Mouse (Mus musculus): Measurements from ENCODE around the gene Arvcf. TPM values are rescaled to one million over a fixed set of nuclear protein-coding genes. Genes with fewer than 3 reads are reported as not detected.

Gene Arvcf
- polyA plus RNA-seq (2016; fragmentation: Nextera tagmentation; extraction: Ambion mirVana), result 116 TPM in 2 replicates

- WGBS, result under 1% methylated on average over 44 of the region's 44 CpGs
- Histone ChIP-seq H3K9me3 (no peaks in the 10 kb centered on the region), H3K27ac (peak within 1 kb of the TSS; percentile 90), H3K4me3 (peak within 1 kb of the TSS; percentile 94), H3K4me1 (peaks cover 67% of the 10 kb centered on the region), H3K36me3 (replicated peaks) (peaks cover 7% of the 10 kb centered on the region; the same call in 1 of the 2 replicates), H3K27me3 (ENCODE audit: poor library complexity, severe bottlenecking) (peaks cover 49% of the 10 kb centered on the region)
- DNase-seq (ENCODE audit: extremely low spot score, low spot score), result peak; percentile 96
Observed at GRCm38 (mm10) chr16:18347931-18348600, at the start of gene Arvcf, which contains the start of gene Tango2. Arvcf (plus strand) TSS chr16:18348182. Tango2 (minus strand) TSS chr16:18348103.

DNA sequence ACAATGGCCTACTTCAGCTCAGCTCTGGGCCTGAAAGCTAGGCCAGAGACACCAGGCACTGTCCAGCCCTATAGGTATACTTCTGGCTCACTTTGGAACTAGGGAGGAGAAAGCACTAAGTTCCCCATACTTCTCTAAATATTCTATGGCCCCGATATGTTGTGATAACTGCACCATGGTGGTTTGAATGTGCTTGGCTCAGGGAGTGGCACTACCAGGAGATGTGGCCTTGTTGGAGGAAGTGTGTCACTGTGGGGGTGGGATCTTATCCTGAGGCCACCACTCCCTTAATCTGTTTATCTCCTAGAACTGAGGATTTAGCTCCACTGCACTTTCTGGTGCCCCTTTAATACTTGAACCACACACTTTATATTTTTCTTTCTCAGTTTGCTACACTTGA, 39.8 kb upstream of the Arvcf start:
- H3K36me3 ChIP-seq (replicated peaks), result peaks cover 28% of the 10 kb centered on the region
- H3K27me3 ChIP-seq (ENCODE audit: poor library complexity, severe bottlenecking), result no peaks in the 10 kb centered on the region
- no peak overlapping the region for H3K27ac ChIP-seq
- no peak overlapping the region for H3K4me3 ChIP-seq
- 91% methylated on average over 1 of the region's 1 CpGs for WGBS
- no peaks in the 10 kb centered on the region for H3K9me3 ChIP-seq
- no peaks in the 10 kb centered on the region for H3K4me1 ChIP-seq
- no peak for DNase-seq (ENCODE audit: extremely low spot score, low spot score)

- no peak for DNase-seq (ENCODE audit: extremely low spot score, low spot score)
- H3K27me3 ChIP-seq (ENCODE audit: poor library complexity, severe bottlenecking), result no peaks in the 10 kb centered on the region
- 93% methylated on average over 3 of the region's 3 CpGs for WGBS
Observed at GRCm38 (mm10) chr16:18318992-18319391, 29.0 kb upstream of the Arvcf start.

DNA sequence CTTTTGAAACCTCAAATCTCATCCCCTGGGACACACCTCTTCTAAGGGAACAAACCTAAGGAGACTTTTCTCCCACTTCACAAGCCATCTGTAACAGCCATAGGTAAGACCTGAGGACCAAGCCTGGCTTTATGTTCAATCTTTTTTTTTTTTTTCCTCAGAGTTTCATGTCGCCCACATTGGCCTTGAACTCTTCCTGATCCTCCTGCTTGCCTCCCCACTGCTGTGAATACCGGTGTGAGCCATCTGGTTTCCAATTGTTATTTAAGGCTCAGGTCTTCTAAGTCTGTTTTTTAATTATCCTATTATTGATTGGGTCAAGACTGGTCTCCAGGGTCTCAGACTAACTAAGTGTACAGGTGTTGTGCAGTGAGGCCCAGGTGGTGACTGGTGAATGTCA, 26.5 kb upstream of the Arvcf start:
- WGBS, result 77% methylated on average over 2 of the region's 2 CpGs
- no peak for DNase-seq (ENCODE audit: extremely low spot score, low spot score)
- no peaks in the 10 kb centered on the region for H3K4me1 ChIP-seq
- H3K27ac ChIP-seq, result no peak overlapping the region
- no peaks in the 10 kb centered on the region for H3K9me3 ChIP-seq
- no peaks in the 10 kb centered on the region for H3K27me3 ChIP-seq (ENCODE audit: poor library complexity, severe bottlenecking)
- H3K4me3 ChIP-seq, result no peak overlapping the region
- 0 out of 2 replicates have a peak, but pooled peaks cover 2% of the 10 kb centered on the region for H3K36me3 ChIP-seq (replicated peaks)

More at GRCm38 (mm10) chr16:18318992-18319391, 29.0 kb upstream of the Arvcf start:
- no peaks in the 10 kb centered on the region for H3K4me1 ChIP-seq
- no peaks in the 10 kb centered on the region for H3K9me3 ChIP-seq
- no peak overlapping the region for H3K4me3 ChIP-seq
- 0 out of 2 replicates have a peak, but pooled peaks cover 2% of the 10 kb centered on the region for H3K36me3 ChIP-seq (replicated peaks)
- H3K27ac ChIP-seq, result no peak overlapping the region

DNA sequence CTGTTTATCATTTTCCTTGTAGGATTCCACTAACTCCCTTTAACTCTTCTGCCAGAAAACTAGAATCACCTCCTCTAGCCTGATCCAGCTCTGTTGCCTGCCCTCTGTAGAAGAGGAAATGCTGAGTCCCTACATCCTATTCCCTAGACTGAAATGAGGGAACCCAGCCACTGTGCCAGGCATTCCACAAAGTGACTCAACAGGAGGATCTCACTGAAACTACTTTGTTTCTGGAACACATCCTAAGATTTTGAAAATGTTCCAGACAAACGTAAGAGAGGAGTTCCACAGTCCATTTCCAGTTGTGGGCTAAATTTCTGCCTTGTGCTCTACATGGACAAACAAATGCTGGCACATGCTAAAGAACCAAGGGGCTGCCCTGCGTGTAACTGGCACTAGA, 24.5 kb upstream of the Arvcf start:
- H3K27me3 ChIP-seq (ENCODE audit: poor library complexity, severe bottlenecking), result no peaks in the 10 kb centered on the region
- H3K4me3 ChIP-seq, result no peak overlapping the region
- no peak for DNase-seq (ENCODE audit: extremely low spot score, low spot score)
- H3K27ac ChIP-seq, result no peak overlapping the region
- WGBS, result 88% methylated on average over 2 of the region's 2 CpGs
- H3K4me1 ChIP-seq, result no peaks in the 10 kb centered on the region
- no peaks in the 10 kb centered on the region for H3K9me3 ChIP-seq
- H3K36me3 ChIP-seq (replicated peaks), result 0 out of 2 replicates have a peak, but pooled peaks cover 2% of the 10 kb centered on the region

GRCm38 (mm10) chr16:18324031-18324430, 24.0 kb upstream of the Arvcf start:
- no peak for DNase-seq (ENCODE audit: extremely low spot score, low spot score)
- no peak overlapping the region for H3K4me3 ChIP-seq
- H3K36me3 ChIP-seq (replicated peaks), result 0 out of 2 replicates have a peak, but pooled peaks cover 2% of the 10 kb centered on the region
- 86% methylated on average over 6 of the region's 6 CpGs for WGBS
- no peaks in the 10 kb centered on the region for H3K9me3 ChIP-seq
- no peaks in the 10 kb centered on the region for H3K4me1 ChIP-seq
- H3K27ac ChIP-seq, result no peak overlapping the region
- H3K27me3 ChIP-seq (ENCODE audit: poor library complexity, severe bottlenecking), result no peaks in the 10 kb centered on the region

DNA sequence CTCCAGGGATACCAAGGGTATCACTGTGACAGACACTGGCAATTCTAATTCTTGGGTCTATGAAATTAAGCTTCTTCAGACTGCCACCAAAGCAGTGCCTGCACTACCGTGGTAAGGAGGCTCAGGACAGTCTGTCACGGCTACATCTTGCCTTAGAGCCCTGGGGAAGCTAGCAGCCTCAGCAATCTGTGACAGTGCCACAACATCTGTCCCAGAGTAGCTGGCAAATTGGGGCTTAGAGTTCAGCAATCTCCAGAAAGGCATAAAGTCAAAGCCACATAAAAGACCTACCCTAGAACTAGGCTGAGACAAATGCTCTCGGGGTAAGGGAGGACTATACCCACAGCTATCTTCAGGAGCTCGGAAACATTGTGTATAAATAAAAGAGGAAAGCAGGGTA, 22.2 kb upstream of the Arvcf start:
- WGBS, result 78% methylated on average over 4 of the region's 4 CpGs
- H3K9me3 ChIP-seq, result no peaks in the 10 kb centered on the region
- no peak overlapping the region for H3K4me3 ChIP-seq
- no peak for DNase-seq (ENCODE audit: extremely low spot score, low spot score)
- no peak overlapping the region for H3K27ac ChIP-seq
- H3K27me3 ChIP-seq (ENCODE audit: poor library complexity, severe bottlenecking), result no peaks in the 10 kb centered on the region
- H3K4me1 ChIP-seq, result no peaks in the 10 kb centered on the region
- H3K36me3 ChIP-seq (replicated peaks), result 0 out of 2 replicates have a peak, but pooled peaks cover 2% of the 10 kb centered on the region

DNA sequence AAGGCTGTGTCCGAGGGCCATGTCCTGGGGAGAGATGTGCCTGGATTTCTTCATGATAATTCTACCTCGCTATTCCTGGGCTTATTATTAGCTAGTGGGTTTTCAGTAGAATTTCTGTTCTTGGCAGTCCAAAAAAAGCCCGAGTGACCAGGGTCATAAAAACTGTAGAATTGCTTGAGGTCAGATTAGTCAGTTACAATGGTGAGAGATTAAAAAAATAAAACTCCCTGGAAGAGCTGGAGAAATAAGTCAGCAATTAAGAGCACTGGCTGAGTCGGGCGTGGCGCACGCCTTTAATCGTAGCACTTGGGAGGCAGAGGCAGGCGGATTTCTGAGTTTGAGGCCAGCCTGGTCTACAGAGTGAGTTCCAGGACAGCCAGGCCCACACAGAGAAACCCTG, 20.0 kb upstream of the Arvcf start:
- DNase-seq (ENCODE audit: extremely low spot score, low spot score), result no peak
- WGBS, result 93% methylated on average over 9 of the region's 9 CpGs
- H3K9me3 ChIP-seq, result no peaks in the 10 kb centered on the region
- no peaks in the 10 kb centered on the region for H3K4me1 ChIP-seq
- peaks cover 4% of the 10 kb centered on the region; the same call in 1 of the 2 replicates for H3K36me3 ChIP-seq (replicated peaks)
- H3K27me3 ChIP-seq (ENCODE audit: poor library complexity, severe bottlenecking), result no peaks in the 10 kb centered on the region
- H3K4me3 ChIP-seq, result no peak overlapping the region
- H3K27ac ChIP-seq, result no peak overlapping the region

GRCm38 (mm10) chr16:18328524-18328923, 19.5 kb upstream of the Arvcf start:
- H3K27me3 ChIP-seq (ENCODE audit: poor library complexity, severe bottlenecking), result no peaks in the 10 kb centered on the region
- H3K9me3 ChIP-seq, result no peaks in the 10 kb centered on the region
- 79% methylated on average over 1 of the region's 1 CpGs for WGBS
- no peak for DNase-seq (ENCODE audit: extremely low spot score, low spot score)
- no peaks in the 10 kb centered on the region for H3K4me1 ChIP-seq
- H3K27ac ChIP-seq, result no peak overlapping the region
- H3K36me3 ChIP-seq (replicated peaks), result peaks cover 4% of the 10 kb centered on the region; the same call in 1 of the 2 replicates
- H3K4me3 ChIP-seq, result no peak overlapping the region

DNA sequence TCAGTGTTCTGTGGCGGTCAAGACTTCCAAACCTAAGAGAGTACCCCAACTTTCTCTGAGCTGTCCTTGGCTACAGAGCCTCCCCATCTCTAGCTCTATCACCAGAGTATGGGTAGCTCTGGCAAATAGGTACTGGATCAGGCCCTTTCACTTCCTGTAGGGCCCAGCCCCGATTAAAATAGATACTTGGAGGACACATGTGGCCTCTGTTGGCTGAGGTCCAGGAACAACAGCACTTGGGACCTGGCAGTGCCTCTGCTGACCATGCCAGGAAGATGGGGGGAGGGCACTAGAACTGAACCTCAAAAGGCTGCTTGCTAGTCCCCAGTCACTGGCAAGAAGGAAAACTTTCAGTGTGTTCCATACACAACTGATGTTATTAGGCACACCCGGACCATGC, 14.0 kb upstream of the Arvcf start:
- no peaks in the 10 kb centered on the region for H3K4me1 ChIP-seq
- no peak overlapping the region for H3K4me3 ChIP-seq
- DNase-seq (ENCODE audit: extremely low spot score, low spot score), result no peak
- 89% methylated on average over 3 of the region's 3 CpGs for WGBS
- no peaks in the 10 kb centered on the region for H3K27me3 ChIP-seq (ENCODE audit: poor library complexity, severe bottlenecking)
- H3K36me3 ChIP-seq (replicated peaks), result peaks cover 10% of the 10 kb centered on the region
- no peaks in the 10 kb centered on the region for H3K9me3 ChIP-seq
- no peak overlapping the region for H3K27ac ChIP-seq

DNA sequence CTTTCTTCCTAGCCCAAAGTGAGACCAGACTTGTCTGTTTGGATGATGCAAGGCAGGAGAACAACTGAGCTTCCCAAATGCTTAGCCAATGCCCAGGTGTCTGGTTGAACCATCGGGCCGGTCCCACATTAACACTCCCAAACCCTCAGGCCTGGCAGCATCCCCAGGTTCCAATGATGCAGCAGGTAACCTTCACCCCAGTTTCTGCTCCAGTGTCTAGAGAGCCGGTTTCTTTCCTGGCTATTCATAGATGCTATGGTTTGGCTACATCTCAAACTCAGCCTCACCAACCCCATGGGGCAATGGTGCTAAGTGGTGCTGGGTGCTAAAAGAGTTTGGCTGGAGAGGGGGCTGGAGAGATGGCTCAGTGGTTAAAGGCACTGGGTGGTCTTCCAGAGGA, 12.0 kb upstream of the Arvcf start:
- no peak for DNase-seq (ENCODE audit: extremely low spot score, low spot score)
- WGBS, result 93% methylated on average over 3 of the region's 3 CpGs
- H3K4me3 ChIP-seq, result no peak overlapping the region
- H3K27ac ChIP-seq, result no peak overlapping the region
- peaks cover 8% of the 10 kb centered on the region for H3K4me1 ChIP-seq
- H3K27me3 ChIP-seq (ENCODE audit: poor library complexity, severe bottlenecking), result no peaks in the 10 kb centered on the region
- H3K9me3 ChIP-seq, result no peaks in the 10 kb centered on the region
- peaks cover 10% of the 10 kb centered on the region for H3K36me3 ChIP-seq (replicated peaks)

DNA sequence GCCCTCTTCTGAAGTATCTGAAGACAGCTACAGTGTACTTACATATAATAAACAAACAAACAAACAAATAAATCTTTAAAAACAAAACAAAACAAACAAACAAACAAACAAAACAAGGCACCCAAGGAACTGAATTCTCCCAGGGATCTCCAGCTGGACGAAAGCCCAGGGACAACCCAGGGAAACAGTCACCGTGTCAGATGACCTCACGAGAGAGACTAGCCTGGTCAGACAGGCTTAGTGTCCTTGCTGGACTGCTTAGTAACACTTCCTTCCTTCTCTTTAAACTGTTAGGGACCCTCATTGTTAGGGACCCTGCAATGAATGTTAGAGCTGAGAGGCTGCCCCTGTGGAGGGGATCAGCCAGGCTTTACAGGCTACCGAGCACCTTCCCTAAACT, 10.7 kb upstream of the Arvcf start:
- no peaks in the 10 kb centered on the region for H3K9me3 ChIP-seq
- H3K27ac ChIP-seq, result no peak overlapping the region
- H3K36me3 ChIP-seq (replicated peaks), result peaks cover 8% of the 10 kb centered on the region
- H3K4me1 ChIP-seq, result peaks cover 9% of the 10 kb centered on the region
- WGBS, result 89% methylated on average over 4 of the region's 4 CpGs
- no peak for DNase-seq (ENCODE audit: extremely low spot score, low spot score)
- H3K4me3 ChIP-seq, result no peak overlapping the region
- H3K27me3 ChIP-seq (ENCODE audit: poor library complexity, severe bottlenecking), result no peaks in the 10 kb centered on the region

DNA sequence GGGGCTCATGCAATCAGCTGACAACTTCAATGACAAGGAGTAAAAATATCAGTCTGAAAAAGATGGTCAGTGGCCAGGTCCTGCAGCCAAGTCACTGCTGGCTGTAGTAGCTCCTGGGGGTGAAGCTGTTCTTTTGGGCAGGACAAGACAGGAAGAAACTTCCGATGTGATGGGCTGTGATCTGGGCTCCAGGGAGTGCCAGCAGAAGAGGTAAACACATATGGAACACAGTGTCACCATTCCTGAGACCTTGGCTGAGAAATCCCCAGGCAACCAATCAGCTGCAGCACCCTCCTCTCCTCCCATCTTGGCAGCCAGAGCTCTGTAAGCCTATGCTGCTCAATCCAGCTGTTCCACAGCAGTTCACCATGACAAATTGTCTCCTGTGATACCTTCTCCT, 8.1 kb upstream of the Arvcf start:
- H3K4me3 ChIP-seq, result no peak overlapping the region
- 76% methylated on average over 1 of the region's 1 CpGs for WGBS
- no peak for DNase-seq (ENCODE audit: extremely low spot score, low spot score)
- H3K27ac ChIP-seq, result no peak overlapping the region
- H3K9me3 ChIP-seq, result no peaks in the 10 kb centered on the region
- H3K36me3 ChIP-seq (replicated peaks), result peaks cover 8% of the 10 kb centered on the region
- H3K4me1 ChIP-seq, result peaks cover 32% of the 10 kb centered on the region
- no peaks in the 10 kb centered on the region for H3K27me3 ChIP-seq (ENCODE audit: poor library complexity, severe bottlenecking)

Measured in forebrain, embryonic 10.5 days (tissue).